Mouse (Mus musculus) CD4-positive, CD25-positive, alpha-beta regulatory T cell, adult 4 months (primary cell): Measurements from ENCODE around the gene Dcun1d4. TPM values are rescaled to one million over a fixed set of nuclear protein-coding genes. Genes with fewer than 3 reads are reported as not detected.
A peak's percentile ranks its signal among the peaks of the same experiment; 100 is the strongest.
"Not testable (repeated sequence)": the region's sequence is repeated elsewhere in the genome, so short reads cannot be mapped to it uniquely, and the experiment has no call there.

Experiments used
- ATAC-seq: one replicate; pipeline ENCODE4 v1.8.0; 2017
- polyA plus RNA-seq, 2 experiments: library from polyadenylated mRNA; unstranded; fragments of 100-300 nt; shearing (Covaris generic); gene quantifications; one replicate each; pipeline ENCODE4 v1.2.1; 2017

Dcun1d4 gene
- polyA plus RNA-seq: 10 to 100 TPM; 14.7 to 15.1 TPM

- no peak for ATAC-seq
Measured at GRCm38 (mm10) chr5:73480700-73481099, at the start of gene Dcun1d4. Dcun1d4 (plus strand) TSS chr5:73481000.

GRCm38 (mm10) chr5:73431581-73431980 is 49.2 kb upstream of the Dcun1d4 start:
- peak; percentile 68 for ATAC-seq

- ATAC-seq: no peak
Measured at GRCm38 (mm10) chr5:73432805-73433204, 48.0 kb upstream of the Dcun1d4 start.

- no peak for ATAC-seq
Measured at GRCm38 (mm10) chr5:73434764-73435163, 46.0 kb upstream of the Dcun1d4 start.

- ATAC-seq: no peak
Measured at GRCm38 (mm10) chr5:73442176-73442575, 38.6 kb upstream of the Dcun1d4 start.

- ATAC-seq: no peak
Measured at GRCm38 (mm10) chr5:73450276-73450675, 30.5 kb upstream of the Dcun1d4 start.

GRCm38 (mm10) chr5:73454502-73455306 is 26.1 kb upstream of the Dcun1d4 start:
- no peak for ATAC-seq

GRCm38 (mm10) chr5:73455307-73455687 is 25.5 kb upstream of the Dcun1d4 start:
- no peak for ATAC-seq

- no peak for ATAC-seq
Measured at GRCm38 (mm10) chr5:73468462-73469433, 12.1 kb upstream of the Dcun1d4 start.

GRCm38 (mm10) chr5:73474412-73475405 is 6.1 kb upstream of the Dcun1d4 start:
- ATAC-seq: no peak

GRCm38 (mm10) chr5:73481401-73481800 is 601 bp downstream of the Dcun1d4 start:
- no peak for ATAC-seq

GRCm38 (mm10) chr5:73482381-73482780 is 1.6 kb downstream of the Dcun1d4 start:
- ATAC-seq: not testable (repeated sequence)

- no peak for ATAC-seq
Measured at GRCm38 (mm10) chr5:73484016-73484615, 3.3 kb downstream of the Dcun1d4 start.

- no peak for ATAC-seq
Measured at GRCm38 (mm10) chr5:73486451-73486850, 5.7 kb downstream of the Dcun1d4 start.

- no peak for ATAC-seq
Measured at GRCm38 (mm10) chr5:73489915-73490314, 9.1 kb downstream of the Dcun1d4 start.

GRCm38 (mm10) chr5:73490596-73491073 is 9.8 kb downstream of the Dcun1d4 start:
- ATAC-seq: peak; percentile 87

- ATAC-seq: no peak
Measured at GRCm38 (mm10) chr5:73491074-73491836, 10.5 kb downstream of the Dcun1d4 start.

- peak; percentile 72 for ATAC-seq
Measured at GRCm38 (mm10) chr5:73491837-73492720, 11.3 kb downstream of the Dcun1d4 start.

- ATAC-seq: no peak
Measured at GRCm38 (mm10) chr5:73497401-73497800, 16.6 kb downstream of the Dcun1d4 start.

- ATAC-seq: no peak
Measured at GRCm38 (mm10) chr5:73498559-73498958, 17.8 kb downstream of the Dcun1d4 start.
